Mouse (Mus musculus): ENCODE results near the gene Gm7075.
"Not testable (repeated sequence)": the region's sequence is repeated elsewhere in the genome, so short reads cannot be mapped to it uniquely, and the experiment has no call there.

The Gm7075 gene

GRCm38 (mm10) chr10:63421739-63422735 lies at the start of gene Gm7075:
Gm7075 (minus strand) TSS chr10:63421789.
- CTCF ChIA-PET = interaction anchor here (0.6 kb wide), 1 partner anchor 658 kb away, joined by 3 read pairs; no protein-coding TSS in a partner anchor

- CTCF ChIA-PET = no interaction called here
Observed at GRCm38 (mm10) chr10:63460935-63461334, 39.3 kb upstream of the Gm7075 start.

GRCm38 (mm10) chr10:63457292-63458128 lies 35.9 kb upstream of the Gm7075 start:
- CTCF ChIA-PET = no interaction called here

GRCm38 (mm10) chr10:63455110-63455878 lies 33.7 kb upstream of the Gm7075 start:
- CTCF ChIA-PET = no interaction called here

- CTCF ChIA-PET = no interaction called here
Observed at GRCm38 (mm10) chr10:63453926-63454325, 32.3 kb upstream of the Gm7075 start.

- CTCF ChIA-PET = not testable (repeated sequence)
Observed at GRCm38 (mm10) chr10:63444602-63445387, 23.2 kb upstream of the Gm7075 start.

- CTCF ChIA-PET = no interaction called here
Observed at GRCm38 (mm10) chr10:63439694-63440228, 18.2 kb upstream of the Gm7075 start.

GRCm38 (mm10) chr10:63438736-63439262 lies 17.2 kb upstream of the Gm7075 start:
- CTCF ChIA-PET = no interaction called here

GRCm38 (mm10) chr10:63432887-63433286 lies 11.3 kb upstream of the Gm7075 start:
- CTCF ChIA-PET = no interaction called here

GRCm38 (mm10) chr10:63432099-63432498 lies 10.5 kb upstream of the Gm7075 start:
- CTCF ChIA-PET = no interaction called here

GRCm38 (mm10) chr10:63431221-63431736 lies 9.7 kb upstream of the Gm7075 start:
- CTCF ChIA-PET = no interaction called here

- CTCF ChIA-PET = no interaction called here
Observed at GRCm38 (mm10) chr10:63429785-63430305, 8.3 kb upstream of the Gm7075 start, which contains the start of gene Ctnna3. Ctnna3 (plus strand) TSS chr10:63430098.

GRCm38 (mm10) chr10:63429380-63429779 lies 7.8 kb upstream of the Gm7075 start:
- CTCF ChIA-PET = interaction anchor here (0.7 kb wide), 2 partner anchors 19 to 1993 kb away, joined by 6 to 26 read pairs; no protein-coding TSS in a partner anchor

GRCm38 (mm10) chr10:63429023-63429340 lies 7.4 kb upstream of the Gm7075 start:
- CTCF ChIA-PET = interaction anchor here (0.7 kb wide), 2 partner anchors 19 to 1993 kb away, joined by 6 to 26 read pairs; no protein-coding TSS in a partner anchor

GRCm38 (mm10) chr10:63428243-63429022 lies 6.8 kb upstream of the Gm7075 start:
- CTCF ChIA-PET = interaction anchor here (0.7 kb wide), 2 partner anchors 19 to 1992 kb away, joined by 6 to 26 read pairs; no protein-coding TSS in a partner anchor

GRCm38 (mm10) chr10:63427146-63427545 lies 5.6 kb upstream of the Gm7075 start:
- CTCF ChIA-PET = no interaction called here

GRCm38 (mm10) chr10:63424475-63424814 lies 2.9 kb upstream of the Gm7075 start:
- CTCF ChIA-PET = interaction anchor here (0.6 kb wide), 1 partner anchor 11 kb away, joined by 11 read pairs; no protein-coding TSS in a partner anchor

- CTCF ChIA-PET = interaction anchor here (0.6 kb wide), 2 partner anchors 11 to 1312 kb away, joined by 3 to 11 read pairs; no protein-coding TSS in a partner anchor
Observed at GRCm38 (mm10) chr10:63423591-63424474, 2.2 kb upstream of the Gm7075 start.

All from spleen, embryonic (tissue).